Mouse (Mus musculus): ENCODE data around the gene D430042O09Rik. TPM values are rescaled to one million over a fixed set of nuclear protein-coding genes. Genes with fewer than 3 reads are reported as not detected.

Gene D430042O09Rik
- total RNA-seq, 2 experiments from 2014 or later = 24.3 to 27.5 TPM

DNA sequence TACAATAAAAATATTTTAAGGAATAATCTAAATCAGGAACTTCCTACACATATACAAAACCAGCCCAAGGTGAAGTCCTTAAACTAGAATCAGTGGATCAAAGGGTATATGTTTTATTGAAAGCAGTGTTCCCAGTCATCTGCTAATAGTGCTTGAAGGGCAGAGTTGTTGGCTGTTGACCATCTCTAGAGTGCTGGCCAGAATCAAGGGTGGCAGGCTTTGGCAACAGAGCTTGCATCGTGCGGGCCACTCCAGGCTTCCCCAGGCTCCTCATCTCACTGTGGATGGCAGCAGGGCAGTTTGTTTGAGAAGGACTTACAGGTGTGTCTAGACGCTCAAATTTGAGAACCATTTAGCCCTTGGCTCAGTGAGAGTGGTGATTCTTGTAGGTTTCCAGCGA lies 26.1 kb downstream of the D430042O09Rik start:
- intact Hi-C loops (cut with DNase I) = no loop called here
- DNase-seq = no peak

DNA sequence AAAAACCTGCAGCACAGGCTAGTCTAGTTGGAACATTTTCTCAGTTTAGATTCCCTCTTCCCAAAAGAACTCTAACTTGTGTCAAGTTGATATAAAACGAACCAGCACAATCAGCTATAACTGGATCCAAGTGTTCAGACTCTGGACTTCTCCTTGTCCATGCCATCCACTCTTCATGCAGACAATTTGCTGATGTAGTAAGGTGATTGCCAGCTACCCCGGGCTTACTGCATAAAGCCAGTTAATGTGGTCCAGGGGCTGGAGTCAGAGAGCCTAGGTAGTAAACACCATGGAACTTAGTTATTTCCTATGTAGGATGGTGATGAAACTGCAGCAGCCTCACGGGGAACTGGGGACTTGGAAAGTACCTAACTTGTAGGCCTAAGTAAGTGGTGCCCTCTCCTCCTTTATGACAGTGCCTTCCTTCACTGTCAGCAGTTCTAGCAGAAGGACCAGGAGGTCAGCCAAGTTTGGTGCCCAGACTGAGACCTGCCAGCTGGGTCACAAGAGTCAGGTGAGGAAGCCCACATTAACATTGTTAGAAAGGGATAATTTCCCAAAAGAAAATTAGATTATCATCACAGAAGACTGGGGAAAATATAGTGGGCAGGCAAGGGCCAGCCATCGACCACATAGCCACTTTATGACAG lies 28.8 kb downstream of the D430042O09Rik start:
- intact Hi-C loops (cut with DNase I) = no loop called here

DNA sequence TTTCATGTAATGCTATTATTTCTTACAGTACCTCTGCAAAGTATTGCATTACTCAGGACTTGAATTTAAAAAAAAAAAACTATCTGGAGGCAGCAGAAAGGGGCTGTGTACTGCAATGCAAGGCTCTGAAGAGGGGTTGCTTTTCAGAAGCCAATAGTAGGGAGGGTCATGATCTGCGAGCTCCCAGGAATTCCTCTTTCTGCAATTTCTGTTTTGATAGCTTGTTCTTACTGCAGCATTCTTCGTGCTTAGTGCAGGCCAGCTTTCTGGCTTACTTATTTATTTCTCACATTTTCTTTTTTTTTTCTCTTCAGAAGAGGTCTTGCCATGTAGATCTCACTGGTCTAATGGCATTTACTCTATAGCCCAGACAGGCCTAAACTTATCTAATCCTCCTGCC lies 32.8 kb downstream of the D430042O09Rik start:
- DNase-seq = no peak
- intact Hi-C loops (cut with DNase I) = no loop called here

More for the DNA sequence above, 28.8 kb downstream of the D430042O09Rik start:
- no peak for DNase-seq

DNA sequence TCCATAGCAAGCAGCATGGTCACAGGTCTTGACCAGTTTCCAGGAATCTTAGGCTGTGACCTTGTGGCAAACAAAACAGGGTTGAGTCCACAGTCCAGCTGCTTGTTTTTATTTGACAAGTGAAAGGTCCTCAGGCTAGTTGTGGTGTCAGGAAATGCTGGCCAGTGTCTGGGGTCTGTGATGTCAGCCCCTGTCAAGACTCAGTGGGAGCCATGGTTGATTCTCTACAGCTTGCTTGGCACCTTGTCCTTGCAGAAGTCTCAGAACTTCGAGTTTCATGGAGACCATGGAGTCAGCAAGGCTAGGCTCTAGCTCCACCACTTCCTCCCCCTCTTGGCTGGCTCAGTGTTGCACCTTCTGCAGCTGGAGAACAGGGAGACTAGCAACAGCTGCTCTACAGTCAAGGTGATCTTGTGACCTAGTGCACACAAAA lies 33.6 kb downstream of the D430042O09Rik start:
- intact Hi-C loops (cut with DNase I) = no loop called here
- no peak for DNase-seq

DNA sequence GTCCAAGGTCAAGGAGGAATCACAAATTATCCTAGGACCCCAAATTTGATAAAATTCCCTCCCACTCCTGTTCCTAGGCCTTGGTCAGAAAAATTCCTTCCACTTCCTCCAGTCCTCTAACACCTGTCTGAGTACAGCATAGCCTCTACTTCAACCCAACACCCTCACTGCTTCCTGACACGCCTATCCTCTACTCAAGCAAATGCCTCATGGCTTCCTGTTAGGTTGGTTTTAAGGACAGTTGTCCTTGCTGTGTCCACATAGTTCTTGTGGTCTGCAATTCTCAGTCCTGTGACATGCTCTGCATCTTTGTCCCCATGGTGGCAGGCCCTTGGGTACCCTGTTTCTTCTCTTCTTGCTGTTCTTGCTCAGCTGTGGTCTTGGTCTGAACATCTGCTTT lies 37.1 kb downstream of the D430042O09Rik start:
- intact Hi-C loops (cut with DNase I) = no loop called here
- no peak for DNase-seq

DNA sequence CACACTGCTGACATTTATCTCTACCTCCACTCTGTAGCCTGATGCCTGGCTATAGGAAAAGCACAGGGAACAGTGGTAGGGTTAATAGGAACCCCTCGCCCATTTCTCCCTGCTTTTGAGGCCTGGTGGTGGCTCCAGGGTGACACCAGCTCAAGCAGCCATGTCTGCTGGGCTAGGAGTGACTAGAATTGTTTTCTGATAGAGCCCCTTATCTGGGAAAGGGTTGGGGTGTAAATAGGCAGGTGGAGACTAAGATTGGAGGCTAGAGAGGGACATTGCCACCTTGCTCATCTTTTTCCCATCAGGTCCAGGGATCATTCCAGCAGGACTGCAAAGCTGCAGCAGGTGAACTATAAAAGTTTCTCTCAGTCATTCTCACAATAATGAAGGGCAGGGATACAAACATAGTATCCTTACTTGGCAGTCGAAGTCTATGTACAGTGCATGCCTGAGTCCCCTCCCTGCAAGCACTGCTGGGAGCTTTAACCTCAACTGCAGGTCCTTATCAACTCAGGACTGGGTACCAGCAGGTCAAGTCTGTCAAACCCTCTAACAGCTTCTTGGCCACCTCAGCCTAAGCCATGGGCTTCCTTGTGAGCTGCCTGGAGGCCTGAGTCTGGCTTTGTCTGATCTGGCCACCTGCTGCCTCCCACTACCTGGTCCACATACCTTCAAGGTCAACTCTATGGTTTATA lies 39.1 kb downstream of the D430042O09Rik start:
- intact Hi-C loops (cut with DNase I) = no loop called here
- no peak for DNase-seq

DNA sequence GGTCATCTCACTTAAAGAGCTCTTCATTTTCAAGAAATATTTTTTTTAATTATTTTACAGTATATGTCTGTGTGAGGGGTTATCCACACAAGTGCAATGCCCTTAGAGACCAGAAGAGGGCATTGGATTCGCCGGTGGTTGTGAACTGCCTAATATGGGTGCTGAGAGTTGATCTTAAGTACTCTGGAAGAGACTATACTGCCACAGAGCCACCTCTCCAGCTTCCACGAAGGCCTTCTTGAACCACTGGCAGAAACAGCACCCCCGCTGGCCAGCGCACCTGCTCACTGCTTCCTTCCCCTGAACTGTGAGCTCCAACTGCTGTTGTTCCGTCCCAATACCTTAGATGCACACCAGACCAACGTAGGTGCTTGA lies 39.6 kb downstream of the D430042O09Rik start:
- DNase-seq = peak; percentile 20
- intact Hi-C loops (cut with DNase I) = no loop called here

DNA sequence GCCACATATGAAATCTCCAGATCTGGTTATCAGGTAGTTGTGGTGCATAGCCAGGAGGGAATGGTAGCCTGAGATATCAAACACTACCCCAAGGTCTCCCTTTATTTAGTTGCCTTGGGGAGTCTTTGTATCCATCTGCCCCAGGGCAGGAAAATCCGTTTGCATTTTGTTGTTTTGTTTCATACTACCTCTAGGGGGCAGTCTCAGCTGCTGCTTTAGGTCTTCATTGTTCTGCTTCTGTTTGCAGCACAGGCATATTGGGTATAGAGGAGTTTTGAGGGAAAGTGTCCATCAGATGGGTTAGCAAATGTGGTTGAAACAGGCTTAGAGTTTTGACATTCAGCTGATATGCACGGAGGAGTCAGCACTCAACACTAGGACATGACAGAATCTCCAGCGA lies 40.5 kb downstream of the D430042O09Rik start:
- DNase-seq = no peak
- intact Hi-C loops (cut with DNase I) = no loop called here

DNA sequence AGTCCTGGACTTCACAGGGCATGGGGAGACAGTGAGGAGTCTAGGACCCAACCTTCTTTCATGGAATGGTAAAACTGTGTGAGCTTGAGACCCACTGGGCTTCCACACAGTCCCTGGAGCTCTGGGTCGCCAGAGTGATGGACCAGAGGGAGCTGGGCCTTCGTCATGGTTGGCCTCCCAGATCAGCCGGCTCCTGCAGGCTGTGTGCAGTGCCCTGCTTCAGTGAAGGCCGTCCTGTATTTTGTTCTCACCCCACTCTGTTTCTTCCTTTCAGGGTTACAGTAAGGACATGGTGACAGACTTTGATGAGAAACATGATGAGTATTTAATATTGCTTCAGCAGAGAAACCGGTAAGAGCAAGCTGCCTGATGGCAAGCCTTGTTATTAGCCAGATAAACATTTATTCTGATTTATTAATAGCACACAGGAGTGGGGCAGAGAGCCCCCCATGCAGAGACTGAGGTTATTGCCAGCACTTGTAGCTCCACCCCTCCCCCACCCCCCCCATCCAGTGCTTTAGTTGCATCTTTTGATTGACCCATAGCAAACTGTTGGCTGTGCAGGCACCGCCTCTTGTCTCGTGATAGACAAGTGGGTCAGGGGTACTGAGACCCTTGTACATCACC lies 45.1 kb downstream of the D430042O09Rik start:
- no peak for DNase-seq
- intact Hi-C loops (cut with DNase I) = no loop called here

DNA sequence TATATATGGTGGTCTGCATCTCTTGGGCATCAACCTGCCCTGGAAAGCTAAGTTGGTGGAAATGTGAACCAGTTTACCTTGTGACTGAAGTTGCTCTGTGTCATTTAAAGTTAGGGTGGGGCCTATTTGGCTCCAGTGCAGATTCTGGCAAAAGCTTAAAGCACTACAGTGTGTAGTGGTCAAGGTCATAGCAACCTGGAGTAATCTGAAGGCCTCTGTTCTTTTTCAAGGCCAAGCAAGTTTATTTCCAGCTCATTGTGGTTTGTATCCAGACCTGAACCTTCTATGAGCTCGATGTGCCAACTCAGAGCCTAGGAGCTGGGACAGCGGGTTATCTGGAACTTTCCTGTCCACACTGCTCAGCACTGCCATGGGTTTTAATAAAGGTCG lies 45.6 kb downstream of the D430042O09Rik start:
- intact Hi-C loops (cut with DNase I) = no loop called here
- DNase-seq = no peak

DNA sequence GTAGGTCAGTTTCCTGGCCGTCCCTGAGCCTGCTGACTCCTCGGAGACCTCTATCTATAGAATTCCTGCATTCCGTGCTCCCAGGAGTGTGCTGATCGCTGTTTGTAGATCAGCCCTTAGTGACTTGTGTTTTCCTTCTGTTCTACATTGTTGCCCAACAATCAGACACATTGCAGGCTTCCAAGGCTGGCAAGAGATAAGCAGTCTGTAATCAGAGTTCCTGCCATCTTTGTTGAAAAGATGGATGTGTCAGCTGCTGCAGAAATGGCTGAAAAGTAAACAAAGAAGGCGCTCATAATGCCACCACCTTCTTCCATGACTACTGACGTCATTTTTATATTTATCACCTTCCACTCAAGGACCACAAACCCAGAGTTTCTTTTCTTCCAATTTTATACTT lies 49.1 kb downstream of the D430042O09Rik start:
- no peak for DNase-seq
- intact Hi-C loops (cut with DNase I) = no loop called here

DNA sequence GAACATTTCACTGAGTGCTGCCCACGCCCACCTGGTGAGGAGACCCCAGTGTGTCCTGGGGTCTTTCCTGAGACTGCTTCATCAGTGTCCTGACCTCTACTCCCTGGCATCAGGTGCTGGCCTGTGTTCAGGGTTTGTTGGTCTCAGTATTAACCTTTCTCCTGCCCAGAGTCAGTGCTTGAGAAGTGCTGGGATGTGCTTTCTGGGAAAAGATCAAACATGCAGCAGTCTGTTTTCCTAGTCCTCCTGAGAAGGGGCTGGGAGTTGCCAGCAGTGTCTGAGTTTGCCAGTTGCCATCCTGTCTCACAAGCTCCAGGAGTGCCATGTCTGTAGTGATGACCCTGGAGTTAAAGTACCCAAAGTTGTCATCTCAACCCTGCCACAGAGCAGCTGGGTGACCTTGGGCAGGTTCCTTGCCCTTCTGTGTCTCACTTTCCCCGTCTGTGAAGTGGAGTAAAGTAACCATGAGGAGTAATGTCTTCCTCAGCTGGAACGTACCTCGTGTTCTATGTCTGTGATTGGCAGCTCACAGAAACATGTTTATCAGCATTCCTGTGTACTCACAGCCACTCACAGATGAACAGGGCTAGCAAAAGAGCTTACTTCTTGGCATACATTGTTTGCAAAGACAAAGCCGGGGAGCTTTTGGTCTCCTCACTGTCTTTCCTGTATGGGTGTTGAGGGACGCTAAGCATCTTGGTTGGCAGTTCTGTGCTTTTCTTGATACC lies 50.4 kb downstream of the D430042O09Rik start:
- DNase-seq = no peak

DNA sequence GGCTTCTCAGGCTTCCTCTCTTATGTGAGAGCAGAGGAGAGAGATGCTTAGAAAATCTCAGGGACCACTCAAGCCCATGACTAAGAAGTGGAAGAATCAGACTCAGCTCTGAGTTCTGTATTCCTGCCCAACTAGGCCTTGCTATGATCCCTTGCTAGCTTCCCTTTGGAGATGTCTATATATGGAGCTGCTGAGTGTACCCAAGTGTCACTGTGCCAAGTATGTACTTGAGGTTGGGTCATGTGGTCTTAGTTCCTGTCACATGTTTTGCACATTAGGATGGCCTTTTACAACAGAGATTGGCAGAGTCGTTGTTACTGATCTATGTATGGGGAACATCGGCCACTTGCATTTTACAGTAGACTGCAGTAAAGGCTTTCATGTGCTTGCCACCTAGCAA lies 54.6 kb downstream of the D430042O09Rik start:
- intact Hi-C loops (cut with DNase I) = loop anchor here (10.0 kb wide), 1 partner anchor 323 kb away; the partner anchor contains the start of gene Gsg1l
- no peak for DNase-seq

More for the DNA sequence above, 50.4 kb downstream of the D430042O09Rik start:
- intact Hi-C loops (cut with DNase I) = no loop called here

DNA sequence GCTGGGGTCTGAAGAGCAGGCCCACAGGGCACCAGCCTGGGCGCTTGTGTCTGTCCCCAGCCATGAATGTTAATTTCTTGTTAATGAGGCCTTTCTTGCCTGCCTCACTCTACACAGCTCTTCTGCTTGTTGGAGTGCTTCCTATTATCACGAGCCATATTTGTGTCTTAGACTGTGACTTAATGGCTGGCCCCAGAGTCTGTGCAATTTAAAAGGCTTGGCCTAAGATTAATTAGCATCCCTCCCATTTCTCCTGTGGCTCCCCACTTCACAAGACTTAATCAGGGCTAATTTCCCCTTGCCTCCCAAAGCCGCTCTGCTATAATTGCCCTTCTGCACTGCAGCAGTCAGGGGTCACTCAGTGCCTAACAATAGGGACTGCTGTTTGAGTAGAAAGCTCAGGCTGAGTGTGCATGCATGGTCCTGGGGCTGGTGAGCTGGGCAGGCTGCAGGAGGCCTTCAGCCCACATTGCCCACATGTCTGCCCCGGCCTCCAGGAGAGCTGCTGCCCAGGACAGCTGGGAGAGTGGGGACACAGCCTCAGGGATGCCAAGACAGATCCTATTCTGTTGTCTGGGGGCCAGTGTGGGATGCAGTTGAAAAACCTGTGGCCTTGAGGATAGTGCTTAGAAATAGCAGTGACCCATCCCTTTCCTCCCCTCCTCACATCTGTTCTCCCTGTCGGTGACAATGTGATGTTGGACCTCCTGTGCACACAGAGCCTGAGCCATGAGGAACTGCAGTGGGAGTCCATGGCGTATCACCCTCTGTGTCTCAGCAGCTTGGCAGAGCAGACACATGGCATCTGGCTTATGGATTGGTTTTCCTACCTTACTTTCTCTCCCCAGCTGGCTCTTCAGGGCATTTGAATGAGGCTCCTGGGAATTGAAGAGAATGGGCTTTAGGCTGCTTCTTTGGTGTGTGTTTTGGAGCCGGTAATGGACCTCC lies 55.5 kb downstream of the D430042O09Rik start:
- DNase-seq = peak; percentile 38
- intact Hi-C loops (cut with DNase I) = loop anchor here (10.0 kb wide), 1 partner anchor 322 kb away; the partner anchor contains the start of gene Gsg1l

DNA sequence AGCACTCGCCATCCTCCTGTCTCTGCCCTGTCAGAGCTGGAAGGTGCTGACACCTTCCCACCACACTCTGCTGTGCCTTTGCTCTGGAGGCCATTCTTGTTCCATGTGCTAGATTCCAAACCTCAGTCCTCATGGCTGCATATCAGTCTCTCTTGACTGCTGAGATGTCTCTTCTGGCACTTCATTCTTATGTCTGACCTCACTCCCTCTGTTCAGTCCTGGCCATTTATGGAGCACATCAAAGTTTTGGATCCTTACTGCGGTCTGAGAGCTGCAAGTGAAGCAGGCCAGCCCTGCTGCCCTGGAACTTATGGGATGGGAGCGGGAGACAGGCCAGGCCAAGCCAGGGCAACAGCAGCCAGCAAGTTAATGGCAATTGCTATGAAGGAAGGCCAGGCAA lies 56.7 kb downstream of the D430042O09Rik start:
- no peak for DNase-seq
- intact Hi-C loops (cut with DNase I) = loop anchor here (10.0 kb wide), 1 partner anchor 320 kb away; the partner anchor contains the start of gene Gsg1l

DNA sequence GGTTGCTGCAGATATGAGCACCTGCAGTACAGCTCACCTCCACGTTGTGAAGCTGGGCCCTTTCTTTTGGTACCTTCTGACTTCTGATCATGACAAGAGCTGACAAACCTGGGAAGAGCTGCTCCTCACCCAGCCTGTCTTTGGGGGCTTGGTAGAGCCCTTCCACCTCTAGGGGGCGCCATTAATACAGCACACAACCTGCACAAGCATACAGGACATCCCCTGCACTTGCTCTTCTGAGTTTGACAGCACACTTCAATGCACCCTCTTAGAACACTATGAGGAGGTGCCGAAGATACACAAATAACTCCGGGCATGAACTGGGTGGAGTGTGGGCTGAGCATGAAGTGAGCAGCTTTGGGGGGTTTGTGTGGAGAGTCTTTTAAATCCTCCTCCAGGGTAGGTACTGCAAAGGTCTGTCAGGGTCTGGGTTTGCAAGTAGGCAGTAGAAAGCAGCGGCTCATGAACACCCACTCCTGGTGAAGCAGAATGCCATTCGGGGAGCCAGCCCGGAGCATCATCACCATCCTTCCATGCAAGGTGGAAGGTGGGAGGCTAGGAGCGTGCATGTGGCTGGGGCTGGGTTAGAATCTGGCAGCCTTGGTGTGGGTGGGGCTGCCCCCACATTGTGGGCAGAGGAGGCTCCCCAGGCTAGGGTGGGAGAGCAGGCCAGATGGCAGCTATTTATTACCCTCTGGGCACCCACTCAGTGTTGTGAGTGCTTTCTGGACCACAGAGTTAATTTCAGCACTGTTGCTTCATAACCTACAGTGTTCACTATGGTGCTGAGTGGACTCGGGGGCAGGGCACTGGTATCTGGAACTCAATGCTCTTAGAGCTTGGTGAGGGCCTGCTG lies 59.5 kb downstream of the D430042O09Rik start:
- peak; percentile 74 for DNase-seq
- intact Hi-C loops (cut with DNase I) = loop anchor here (10.0 kb wide), 1 partner anchor 318 kb away; the partner anchor contains the start of gene Gsg1l

DNA sequence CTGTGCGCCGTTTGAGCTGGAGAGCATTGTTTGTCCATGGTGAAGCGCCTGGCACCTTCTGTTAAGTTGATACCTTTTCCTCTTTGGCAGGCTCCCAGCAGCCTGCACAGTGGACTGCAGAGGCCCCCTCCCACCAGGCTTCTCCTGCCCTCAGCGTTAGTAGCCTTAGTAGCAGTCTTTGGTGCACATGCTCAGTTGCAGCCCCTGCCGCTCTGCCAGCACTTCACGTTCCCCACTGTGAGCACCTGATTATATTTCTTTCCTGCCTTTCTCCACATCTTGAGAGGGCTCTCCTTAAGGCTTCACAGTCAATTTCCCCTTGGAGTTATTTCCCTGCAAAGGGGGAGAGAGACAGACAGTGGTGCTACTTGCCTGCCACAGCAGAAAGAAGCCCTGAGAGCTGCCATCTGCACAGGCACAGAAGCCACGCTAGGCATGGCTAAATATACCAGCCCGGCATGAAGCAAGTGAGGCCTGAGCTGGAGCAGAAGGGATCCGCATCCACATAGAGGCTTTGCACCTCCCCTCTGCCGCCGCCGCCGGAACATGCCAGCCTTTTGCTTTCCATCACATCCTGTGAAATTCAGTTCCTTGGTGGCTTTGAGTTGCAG lies 65.4 kb downstream of the D430042O09Rik start:
- peak; percentile 56 for DNase-seq
- intact Hi-C loops (cut with DNase I) = no loop called here

DNA sequence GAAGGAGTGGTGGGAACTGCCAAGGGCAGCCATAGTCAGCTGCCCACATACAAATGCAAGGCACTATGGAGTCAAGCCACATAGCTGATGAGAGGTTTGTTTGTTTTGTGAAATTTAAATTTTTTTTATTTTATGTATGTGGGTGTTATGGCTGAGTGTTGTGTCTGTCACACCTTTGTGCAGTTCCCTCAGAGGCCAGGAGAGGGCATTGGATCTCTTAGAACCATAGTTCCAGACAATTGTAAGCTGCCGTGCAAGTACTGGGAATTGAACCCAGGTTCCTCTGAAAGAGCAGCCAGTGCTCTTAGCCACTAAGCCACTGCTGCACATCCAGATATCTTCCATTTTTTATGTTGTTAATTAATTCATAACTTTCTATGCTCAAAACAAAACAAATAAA lies 75.5 kb downstream of the D430042O09Rik start:
- intact Hi-C loops (cut with DNase I) = no loop called here
- DNase-seq = no peak

DNA sequence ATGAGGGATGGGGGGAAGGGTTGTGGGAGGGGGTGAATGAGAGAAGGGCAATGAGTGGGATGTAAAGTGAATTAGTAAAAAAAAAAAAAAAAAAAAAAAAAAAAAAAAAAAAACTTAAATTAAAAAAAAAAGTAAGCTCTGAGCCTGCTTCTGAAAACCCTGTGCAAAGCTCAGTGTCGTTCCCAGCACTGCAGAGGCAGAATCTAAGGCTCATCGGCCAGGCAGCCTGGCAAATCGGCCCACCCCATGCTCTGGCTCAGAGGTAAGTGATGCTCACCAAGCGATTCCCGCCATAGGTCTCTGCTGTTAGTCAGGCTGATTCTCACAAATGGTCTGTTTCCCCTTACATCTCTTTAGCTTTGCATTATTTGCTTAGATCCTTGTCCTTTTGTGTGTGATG lies 78.4 kb downstream of the D430042O09Rik start:
- intact Hi-C loops (cut with DNase I) = no loop called here
- no peak for DNase-seq

All from left cerebral cortex, postnatal 4 days (tissue).